Mouse (Mus musculus): ENCODE results near the gene Cypt15.
"Not testable (repeated sequence)": the region's sequence is repeated elsewhere in the genome, so short reads cannot be mapped to it uniquely, and the experiment has no call there.

GRCm38 (mm10) chrX:39345967-39346366 lies at the start of gene Cypt15:
- not testable (repeated sequence) for TF ChIP-seq CTCF (conservative IDR thresholded peaks at IDR 0.05 in 1 of 2, IDR thresholded peaks at IDR 0.05 in 1 of 2; ENCODE audit: low read depth in 2 of 2, low read length in 2 of 2); TCF12 (IDR thresholded peaks at IDR 0.05; ENCODE audit: low read depth, low read length); KAT2A (IDR thresholded peaks at IDR 0.05; ENCODE audit: insufficient replicate concordance, low read length); ZMIZ1 (IDR thresholded peaks at IDR 0.05; ENCODE audit: low read depth, low read length); RCOR1 (conservative IDR thresholded peaks at IDR 0.05; ENCODE audit: low read depth, low read length); USF1 (IDR thresholded peaks at IDR 0.05; ENCODE audit: low read depth, low read length); EP300 (IDR thresholded peaks at IDR 0.05; ENCODE audit: low read length); MAZ (IDR thresholded peaks at IDR 0.05; ENCODE audit: low read depth, low read length)
